Mouse (Mus musculus) heart, postnatal 0 days (tissue): ENCODE measurements at regions not wholly inside any gene's neighbourhood (a gene's known extent, or its start where the extent isn't known, plus 50 kb on each side); places are given as distances from the start of the nearest gene placed in this dataset.

Experiments
- ATAC-seq: fragments of 200-750 bp; cut with Nextera tagmentation; 2 replicates; pipeline ENCODE4 v1.8.0; 2017; ENCODE audit warnings: low read depth, moderate number of reproducible peaks, moderate library complexity; ENCODE audit not compliant: insufficient read depth
- DNase-seq: peaks from one replicate; pipeline ENCODE4 v3.0.0-alpha.2; 2016; ENCODE audit warnings: low spot score
- H3K27ac ChIP-seq: fragments of 300-500 bp; sonication (generic); 2 replicates; pipeline ENCODE4 v1.5.1; 2014; ENCODE audit warnings: low read depth, mild to moderate bottlenecking
- H3K27me3 ChIP-seq: fragments of 300-500 bp; sonication (generic); 2 replicates; pipeline ENCODE4 v1.6.1; 2014; ENCODE audit warnings: low read length, mixed read lengths; ENCODE audit not compliant: control insufficient read depth, insufficient read depth
- H3K36me3 ChIP-seq: fragments of 300-500 bp; sonication (generic); replicated peaks from 2 replicates; pipeline ENCODE4 v1.6.1; 2014; ENCODE audit warnings: low read length, mixed read lengths; ENCODE audit not compliant: control insufficient read depth, insufficient read depth
- H3K4me1 ChIP-seq: fragments of 300-500 bp; sonication (generic); 2 replicates; pipeline ENCODE4 v1.6.1; 2014; ENCODE audit warnings: antibody characterized with exemption; ENCODE audit not compliant: control insufficient read depth, insufficient read depth
- H3K4me2 ChIP-seq: fragments of 300-500 bp; sonication (generic); 2 replicates; pipeline ENCODE4 v1.6.1; 2014; ENCODE audit warnings: low read depth, mild to moderate bottlenecking, low read length, moderate library complexity
- H3K4me3 ChIP-seq: fragments of 300-500 bp; sonication (generic); 2 replicates; pipeline ENCODE4 v1.5.1; 2014; ENCODE audit warnings: low read depth, low read length
- H3K9ac ChIP-seq: fragments of 300-500 bp; sonication (generic); replicated peaks from 2 replicates; pipeline ENCODE4 v1.6.1; 2014; ENCODE audit warnings: low read depth, low read length, mixed read lengths
- H3K9me3 ChIP-seq: fragments of 300-500 bp; sonication (generic); replicated peaks from 2 replicates; pipeline ENCODE4 v1.6.1; 2016; ENCODE audit warnings: low read length; ENCODE audit not compliant: control insufficient read depth
- CTCF ChIP-seq: IDR thresholded peaks from 2 replicates; pipeline ENCODE4 v1.5.1; 2016; ENCODE audit warnings: antibody characterized with exemption, control low read depth, low read depth
- EP300 ChIP-seq: IDR thresholded peaks from 2 replicates; pipeline ENCODE4 v1.6.1; 2016; ENCODE audit warnings: antibody characterized with exemption, low read depth
- WGBS: fragments of 180-500 bp; shearing (Covaris S2); extraction: QIAGEN DNeasy Blood & Tissue Kit; methylation state at CpG from one replicate; pipeline ENCODE4 v1.1.7; 2014; 5-methylcytosine and 5-hydroxymethylcytosine counted together

DNA sequence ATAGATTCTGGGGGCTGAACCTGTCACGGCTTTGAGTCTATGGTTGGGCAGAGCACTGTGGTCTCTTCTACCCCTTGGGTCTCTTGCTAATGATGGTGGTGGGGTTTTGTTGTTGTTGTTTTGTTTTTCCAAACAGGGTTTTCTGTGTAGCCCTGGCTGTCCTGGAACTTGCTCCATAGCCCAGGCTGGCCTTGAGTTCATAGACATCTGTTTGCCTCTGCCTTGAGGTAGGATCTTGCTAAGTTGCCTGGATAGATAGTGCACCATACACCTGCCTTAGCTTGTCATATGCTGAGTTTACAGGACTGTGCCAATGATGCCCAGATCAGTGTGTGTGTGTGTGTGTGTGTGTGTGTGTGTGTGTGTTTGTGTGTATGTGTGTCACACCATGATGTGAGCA lies 121.6 kb upstream of the Cpsf6 start:
- no peak for ATAC-seq
- 97% methylated on average over 1 of the region's 1 CpGs for WGBS
- no peaks in the 10 kb centered on the region for H3K4me1 ChIP-seq

GRCm38 (mm10) chr10:117500457-117501108 lies 120.8 kb upstream of the Cpsf6 start:
- H3K9ac ChIP-seq, result no peak overlapping the region
- H3K4me2 ChIP-seq, result no peak overlapping the region
- H3K27me3 ChIP-seq, result no peaks in the 10 kb centered on the region
- H3K4me3 ChIP-seq, result no peak overlapping the region
- no peak overlapping the region for H3K27ac ChIP-seq
- no peaks in the 10 kb centered on the region for H3K4me1 ChIP-seq
- ATAC-seq, result no peak
- 82% methylated on average over 5 of the region's 5 CpGs for WGBS
- TF ChIP-seq EP300 (no peak), CTCF (no peak)
- DNase-seq, result no peak
- no peaks in the 10 kb centered on the region for H3K36me3 ChIP-seq
- no peaks in the 10 kb centered on the region for H3K9me3 ChIP-seq

More for the DNA sequence above, 121.6 kb upstream of the Cpsf6 start:
- Histone ChIP-seq H3K27ac (no peak overlapping the region), H3K27me3 (no peaks in the 10 kb centered on the region), H3K9me3 (no peaks in the 10 kb centered on the region), H3K4me3 (no peak overlapping the region), H3K36me3 (no peaks in the 10 kb centered on the region), H3K4me2 (no peak overlapping the region), H3K9ac (no peak overlapping the region)
- DNase-seq, result no peak
- TF ChIP-seq EP300, result no peak
- no peak for TF ChIP-seq CTCF

- no peaks in the 10 kb centered on the region for H3K4me1 ChIP-seq
- H3K9me3 ChIP-seq, result no peaks in the 10 kb centered on the region
- H3K27me3 ChIP-seq, result no peaks in the 10 kb centered on the region
- no peak overlapping the region for H3K9ac ChIP-seq
- H3K36me3 ChIP-seq, result no peaks in the 10 kb centered on the region
- no peak for DNase-seq
- H3K4me2 ChIP-seq, result no peak overlapping the region
- WGBS, result 77% methylated on average over 6 of the region's 6 CpGs
- TF ChIP-seq CTCF (no peak), EP300 (no peak)
- no peak for ATAC-seq
- no peak overlapping the region for H3K4me3 ChIP-seq
- no peak overlapping the region for H3K27ac ChIP-seq
Measured at GRCm38 (mm10) chr10:117499864-117500453, 120.1 kb upstream of the Cpsf6 start.

- no peak overlapping the region for H3K27ac ChIP-seq
- no peak overlapping the region for H3K4me2 ChIP-seq
- no peaks in the 10 kb centered on the region for H3K27me3 ChIP-seq
- H3K4me1 ChIP-seq, result no peaks in the 10 kb centered on the region
- TF ChIP-seq EP300 (no peak), CTCF (no peak)
- H3K9ac ChIP-seq, result no peak overlapping the region
- H3K9me3 ChIP-seq, result no peaks in the 10 kb centered on the region
- DNase-seq (no peak), ATAC-seq (no peak)
- no peak overlapping the region for H3K4me3 ChIP-seq
- no peaks in the 10 kb centered on the region for H3K36me3 ChIP-seq
- 81% methylated on average over 8 of the region's 8 CpGs for WGBS
Measured at GRCm38 (mm10) chr10:117499177-117499863, 119.5 kb upstream of the Cpsf6 start.

- no peak for DNase-seq
- TF ChIP-seq EP300 (no peak), CTCF (no peak)
- ATAC-seq, result no peak
- 69% methylated on average over 6 of the region's 6 CpGs for WGBS
- Histone ChIP-seq H3K36me3 (no peaks in the 10 kb centered on the region), H3K4me2 (no peak overlapping the region), H3K27ac (no peak overlapping the region), H3K9me3 (no peaks in the 10 kb centered on the region), H3K9ac (no peak overlapping the region), H3K4me1 (no peaks in the 10 kb centered on the region), H3K4me3 (no peak overlapping the region), H3K27me3 (no peaks in the 10 kb centered on the region)
Measured at GRCm38 (mm10) chr10:117498497-117498896, 118.7 kb upstream of the Cpsf6 start.
